Mouse (Mus musculus) liver, adult 2 months (tissue): Measurements from ENCODE around the gene Anks1b.

Experiments
- CTCF ChIP-seq: fragments of 200-500 bp; IDR thresholded peaks from 2 replicates; pipeline ENCODE4 v1.5.1; 2011; ENCODE audit warnings: low read depth, low read length, control low read depth
- POLR2A ChIP-seq: fragments of 200-500 bp; IDR thresholded peaks from 2 replicates; pipeline ENCODE4 v1.6.1; 2011; ENCODE audit warnings: low read length, control low read depth; ENCODE audit not compliant: insufficient read depth; ENCODE audit errors: extremely low read depth

- TF ChIP-seq CTCF = no peak
- TF ChIP-seq POLR2A = no peak
Measured at GRCm38 (mm10) chr10:90751889-90752288, 878.6 kb downstream of the Anks1b start.
